Mouse (Mus musculus) stomach, postnatal 0 days (tissue): ENCODE measurements around the gene Ddc. TPM values are rescaled to one million over a fixed set of nuclear protein-coding genes. Genes with fewer than 3 reads are reported as not detected.

Experiments used
- ATAC-seq: fragments of 200-750 bp; cut with Nextera tagmentation; 2 replicates; pipeline ENCODE4 v1.8.0; 2017; ENCODE audit not compliant: low FRiP score, low TSS enrichment
- DNase-seq: peaks from one replicate; pipeline ENCODE4 v3.0.0-alpha.2; 2016; ENCODE audit warnings: low spot score
- H3K27ac ChIP-seq: fragments of 300-500 bp; sonication (generic); replicated peaks from 2 replicates; pipeline ENCODE4 v1.5.1; 2014; ENCODE audit warnings: mild to moderate bottlenecking, control low read depth
- H3K27me3 ChIP-seq: fragments of 300-500 bp; sonication (generic); 2 replicates; pipeline ENCODE4 v1.6.1; 2014; ENCODE audit warnings: low read length; ENCODE audit not compliant: control insufficient read depth, insufficient read depth
- H3K36me3 ChIP-seq: fragments of 300-500 bp; sonication (generic); 2 replicates; pipeline ENCODE4 v1.6.1; 2014; ENCODE audit warnings: low read length, mixed read lengths; ENCODE audit not compliant: control insufficient read depth, insufficient read depth
- H3K4me1 ChIP-seq: fragments of 300-500 bp; sonication (generic); replicated peaks from 2 replicates; pipeline ENCODE4 v1.6.1; 2014; ENCODE audit warnings: antibody characterized with exemption; ENCODE audit not compliant: control insufficient read depth, insufficient read depth
- H3K4me2 ChIP-seq: fragments of 300-500 bp; sonication (generic); replicated peaks from 2 replicates; pipeline ENCODE4 v1.6.1; 2014; ENCODE audit warnings: low read depth, mild to moderate bottlenecking, control low read depth, moderate library complexity
- H3K4me3 ChIP-seq: fragments of 300-500 bp; sonication (generic); 2 replicates; pipeline ENCODE4 v1.5.1; 2014; ENCODE audit warnings: low read depth, low read length, control low read depth
- H3K9ac ChIP-seq: fragments of 300-500 bp; sonication (generic); 2 replicates; pipeline ENCODE4 v1.6.1; 2014; ENCODE audit warnings: mild to moderate bottlenecking, low read length, control low read depth, mixed read lengths
- H3K9me3 ChIP-seq: fragments of 300-500 bp; sonication (generic); 2 replicates; pipeline ENCODE4 v1.6.1; 2016; ENCODE audit warnings: low read length; ENCODE audit not compliant: control insufficient read depth
- CTCF ChIP-seq: IDR thresholded peaks from 2 replicates; pipeline ENCODE4 v1.5.1; 2016; ENCODE audit warnings: antibody characterized with exemption, low read depth, mild to moderate bottlenecking, moderate library complexity
- EP300 ChIP-seq: optimal IDR thresholded peaks from 2 replicates; pipeline ENCODE3; 2016; ENCODE audit warnings: antibody characterized with exemption
- WGBS: fragments of 180-500 bp; shearing (Covaris S2); extraction: QIAGEN DNeasy Blood & Tissue Kit; methylation state at CpG from one replicate; pipeline ENCODE4 v1.1.7; 2014; 5-methylcytosine and 5-hydroxymethylcytosine counted together
- polyA plus RNA-seq: library from polyadenylated mRNA; unstranded; fragments of >200 nt; fragmentation: Nextera tagmentation; extraction: Ambion mirVana; gene quantifications from 2 replicates; pipeline ENCODE4 v1.2.1, GENCODE M21; 2015

Ddc gene
- polyA plus RNA-seq, 1 experiment from 2014 or later: 24.1 TPM

DNA sequence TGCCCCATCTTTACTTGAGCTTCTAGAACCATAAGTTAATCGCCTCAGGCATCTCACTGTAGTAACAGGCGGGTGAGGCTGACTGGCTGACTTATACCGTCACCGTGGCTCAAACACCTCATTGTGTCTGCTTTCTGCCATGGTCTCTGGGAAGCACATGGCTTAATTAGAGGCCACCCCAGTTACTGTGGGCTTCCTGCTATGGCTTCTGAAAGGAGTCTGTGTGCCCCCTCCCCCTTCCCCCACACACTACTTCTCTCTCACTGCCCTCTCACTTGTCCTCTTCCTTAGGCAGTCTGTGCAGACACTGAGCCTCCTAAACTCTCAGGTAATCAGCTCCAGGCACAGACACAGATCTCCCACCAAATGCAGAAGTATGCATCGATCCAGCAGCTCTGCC, 69.7 kb downstream of the Ddc start:
- Histone ChIP-seq H3K4me2 (no peak overlapping the region), H3K4me1 (peaks cover 14% of the 10 kb centered on the region), H3K27me3 (no peaks in the 10 kb centered on the region), H3K9ac (no peak overlapping the region), H3K4me3 (no peak overlapping the region), H3K27ac (peak overlapping the region; percentile 13; the same call in 1 of the 2 replicates), H3K9me3 (no peaks in the 10 kb centered on the region), H3K36me3 (no peaks in the 10 kb centered on the region)
- 47% methylated on average over 5 of the region's 5 CpGs for WGBS
- no peak for DNase-seq
- TF ChIP-seq EP300 (no peak), CTCF (no peak)
- no peak for ATAC-seq

DNA sequence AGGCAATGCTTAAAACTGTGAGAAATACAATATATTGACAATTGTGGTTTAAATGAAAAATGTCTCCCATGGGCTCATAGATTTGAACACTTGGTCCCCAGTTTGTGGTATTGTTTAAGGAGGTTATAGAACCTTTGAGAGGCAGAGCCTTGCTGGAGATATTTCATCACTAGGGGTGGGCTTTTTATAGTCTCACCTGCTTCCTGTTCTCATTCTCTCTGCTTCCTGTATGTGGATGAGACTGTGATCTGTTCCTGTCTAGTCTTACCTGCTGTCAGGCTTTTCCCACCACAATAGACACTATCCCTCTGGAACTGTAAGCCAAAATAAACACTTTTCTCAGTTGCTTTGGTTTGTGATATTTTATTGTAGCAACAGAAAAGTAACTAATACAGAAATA, 71.5 kb downstream of the Ddc start:
- ATAC-seq (no peak), DNase-seq (no peak)
- Histone ChIP-seq H3K27me3 (no peaks in the 10 kb centered on the region), H3K9ac (no peak overlapping the region), H3K36me3 (no peaks in the 10 kb centered on the region), H3K4me3 (no peak overlapping the region), H3K4me1 (peaks cover 11% of the 10 kb centered on the region), H3K4me2 (no peak overlapping the region), H3K27ac (no peak overlapping the region), H3K9me3 (no peaks in the 10 kb centered on the region)
- TF ChIP-seq EP300 (no peak), CTCF (no peak)

DNA sequence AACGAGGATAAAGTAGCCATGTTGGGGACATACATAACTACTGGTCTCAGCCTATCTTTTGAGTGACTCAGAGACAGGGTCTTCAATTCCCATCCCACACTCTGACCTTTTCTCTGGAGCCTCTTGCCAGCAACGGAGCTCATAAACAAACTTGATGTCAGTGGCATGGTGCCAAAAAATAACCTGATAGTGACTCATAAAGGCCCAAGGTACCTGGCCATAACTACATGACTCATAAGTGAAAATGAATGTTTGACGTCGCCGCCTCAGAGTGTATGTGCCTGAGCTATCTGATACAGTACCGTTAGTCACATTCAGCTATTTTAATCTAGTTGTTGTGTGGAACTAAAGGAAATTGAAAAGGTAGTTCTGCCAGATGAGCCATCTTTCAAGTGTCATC, 72.3 kb downstream of the Ddc start:
- 44% methylated on average over 6 of the region's 6 CpGs for WGBS
- Histone ChIP-seq H3K27ac (no peak overlapping the region), H3K4me3 (no peak overlapping the region), H3K36me3 (no peaks in the 10 kb centered on the region), H3K27me3 (no peaks in the 10 kb centered on the region), H3K4me1 (peaks cover 11% of the 10 kb centered on the region), H3K4me2 (no peak overlapping the region), H3K9ac (no peak overlapping the region), H3K9me3 (no peaks in the 10 kb centered on the region)
- no peak for TF ChIP-seq EP300
- no peak for TF ChIP-seq CTCF
- ATAC-seq (peak; percentile 80), DNase-seq (peak; percentile 61)

DNA sequence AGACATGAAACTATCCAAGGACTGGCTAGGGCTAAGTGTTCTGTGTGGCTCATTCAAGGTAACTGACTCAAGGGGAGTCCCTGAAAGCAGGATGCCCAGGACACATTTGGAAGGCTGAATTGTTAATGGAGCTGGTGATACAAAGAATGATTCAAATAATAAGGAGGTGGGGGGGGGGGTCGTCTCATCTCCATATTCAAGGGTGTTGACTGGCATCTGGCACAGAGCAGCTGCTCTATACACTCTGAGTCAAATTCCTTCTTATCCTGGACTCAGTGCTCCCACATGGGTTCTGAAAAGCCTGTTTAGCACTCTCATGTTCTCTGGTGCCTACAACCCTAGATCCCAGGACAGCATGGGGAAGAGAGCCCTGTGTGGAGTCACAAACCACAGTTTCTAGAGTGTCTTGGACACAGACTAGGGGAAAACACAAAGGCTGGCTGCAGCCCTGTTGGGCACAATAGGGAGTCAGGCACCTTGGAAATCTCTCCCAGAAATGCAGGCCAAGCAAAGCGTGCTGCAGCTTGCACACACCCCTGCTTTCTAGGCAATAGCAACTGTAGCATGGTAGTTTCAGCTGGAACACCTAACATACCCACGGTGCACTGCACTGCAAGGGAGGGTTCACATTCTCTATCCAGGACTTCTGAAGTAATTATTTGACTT, 72.8 kb downstream of the Ddc start:
- H3K9ac ChIP-seq: no peak overlapping the region
- H3K27ac ChIP-seq: peak overlapping the region; percentile 76
- no peaks in the 10 kb centered on the region for H3K36me3 ChIP-seq
- H3K4me1 ChIP-seq: peaks cover 11% of the 10 kb centered on the region
- WGBS: 54% methylated on average over 3 of the region's 3 CpGs
- ATAC-seq: peak; percentile 4; the same call in 1 of the 2 replicates
- H3K4me3 ChIP-seq: no peak overlapping the region
- no peaks in the 10 kb centered on the region for H3K27me3 ChIP-seq
- DNase-seq: no peak
- H3K4me2 ChIP-seq: no peak overlapping the region
- no peak for TF ChIP-seq CTCF
- H3K9me3 ChIP-seq: no peaks in the 10 kb centered on the region

DNA sequence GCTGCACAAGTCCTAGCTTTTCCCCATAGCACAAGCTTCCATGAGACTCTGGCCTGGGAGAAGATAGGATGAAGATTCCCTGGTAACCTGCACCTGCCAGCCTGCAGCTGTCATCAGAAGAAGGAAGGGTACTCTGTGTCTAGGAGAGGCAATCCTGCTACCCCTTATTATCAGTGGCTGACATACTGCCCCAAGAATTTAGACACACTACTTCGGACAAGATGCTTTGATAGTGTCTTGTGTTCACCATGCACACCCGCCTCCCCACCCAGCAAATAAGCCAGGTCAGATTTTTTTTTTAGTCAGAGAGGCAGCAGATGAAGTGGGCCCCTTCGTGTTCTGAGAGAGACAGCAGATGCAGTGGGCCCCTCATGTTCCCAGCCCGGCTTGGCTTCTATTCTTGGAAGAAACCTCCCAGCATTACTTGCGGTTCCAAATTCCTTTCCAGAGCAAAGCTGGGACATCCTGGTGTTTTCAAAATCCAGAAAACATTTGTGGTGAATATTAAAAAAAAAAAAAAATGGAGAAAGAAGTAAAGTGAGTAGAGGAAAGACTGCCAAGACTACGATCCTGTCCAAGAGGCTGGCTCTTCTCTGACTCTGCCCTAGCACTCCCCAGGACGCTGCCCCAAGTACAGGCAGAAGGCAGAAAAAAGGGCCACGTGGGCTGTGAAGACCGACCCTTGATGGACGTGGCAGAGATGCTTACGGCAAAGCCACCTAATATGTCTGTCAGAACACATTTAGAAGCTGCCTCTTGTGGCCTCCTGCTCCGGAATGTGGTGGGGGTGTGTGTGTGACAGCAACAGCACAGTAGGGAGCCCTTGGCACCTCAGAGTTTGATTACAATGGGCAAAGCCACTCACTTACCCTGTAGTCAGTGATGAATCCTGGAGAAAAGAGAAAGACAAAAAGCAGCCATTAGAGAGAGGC, 73.7 kb downstream of the Ddc start:
- ATAC-seq: no peak
- no peaks in the 10 kb centered on the region for H3K9me3 ChIP-seq
- peak; percentile 19 for DNase-seq
- H3K27ac ChIP-seq: peak overlapping the region; percentile 76
- H3K4me1 ChIP-seq: peaks cover 4% of the 10 kb centered on the region
- H3K9ac ChIP-seq: no peak overlapping the region
- WGBS: 38% methylated on average over 12 of the region's 12 CpGs
- H3K4me3 ChIP-seq: no peak overlapping the region
- TF ChIP-seq CTCF: no peak
- TF ChIP-seq EP300: no peak
- no peaks in the 10 kb centered on the region for H3K27me3 ChIP-seq
- no peaks in the 10 kb centered on the region for H3K36me3 ChIP-seq
- H3K4me2 ChIP-seq: no peak overlapping the region
